Mouse (Mus musculus) neural tube, embryonic 13.5 days (tissue): ENCODE results near the gene Gtpbp2. TPM values are rescaled to one million over a fixed set of nuclear protein-coding genes. Genes with fewer than 3 reads are reported as not detected.

Experiments
- ATAC-seq: fragments of 200-750 bp; cut with Nextera tagmentation; 2 replicates; pipeline ENCODE4 v1.8.0; 2017; ENCODE audit warnings: low read depth, mild to moderate bottlenecking, moderate TSS enrichment, moderate library complexity
- H3K27ac ChIP-seq: fragments of 300-500 bp; sonication (generic); replicated peaks from 2 replicates; pipeline ENCODE4 v1.5.1; 2015; ENCODE audit warnings: moderate library complexity, mild to moderate bottlenecking, inconsistent platforms
- H3K27me3 ChIP-seq: fragments of 300-500 bp; sonication (generic); 2 replicates; pipeline ENCODE4 v1.6.1; 2015; ENCODE audit warnings: mild to moderate bottlenecking, inconsistent platforms
- H3K36me3 ChIP-seq: fragments of 300-500 bp; sonication (generic); 2 replicates; pipeline ENCODE4 v1.6.1; 2015; ENCODE audit warnings: mild to moderate bottlenecking, inconsistent platforms
- H3K4me1 ChIP-seq: fragments of 300-500 bp; sonication (generic); replicated peaks from 2 replicates; pipeline ENCODE4 v1.6.1; 2015; ENCODE audit warnings: inconsistent platforms
- H3K4me2 ChIP-seq: fragments of 300-500 bp; sonication (generic); 2 replicates; pipeline ENCODE4 v1.6.1; 2015; ENCODE audit warnings: inconsistent platforms, mild to moderate bottlenecking, moderate library complexity
- H3K4me3 ChIP-seq: fragments of 300-500 bp; sonication (generic); 2 replicates; pipeline ENCODE4 v1.5.1; 2015; ENCODE audit warnings: mild to moderate bottlenecking, inconsistent platforms
- H3K9ac ChIP-seq: fragments of 300-500 bp; sonication (generic); 2 replicates; pipeline ENCODE4 v1.6.1; 2015; ENCODE audit warnings: moderate library complexity, mild to moderate bottlenecking, inconsistent platforms
- H3K9me3 ChIP-seq: fragments of 300-500 bp; sonication (generic); 2 replicates; pipeline ENCODE4 v1.6.1; 2016; ENCODE audit warnings: inconsistent platforms
- WGBS: fragments of 180-500 bp; shearing (Covaris S2); methylation state at CpG from one replicate; pipeline ENCODE4 v1.1.7; 2015; 5-methylcytosine and 5-hydroxymethylcytosine counted together
- polyA plus RNA-seq: library from polyadenylated mRNA; unstranded; fragments of >200 nt; fragmentation: Nextera tagmentation; extraction: Ambion mirVana; gene quantifications from 2 replicates; pipeline ENCODE4 v1.2.1, GENCODE M21; 2015

Gene Gtpbp2
- polyA plus RNA-seq, 1 experiment from 2014 or later = 35.9 TPM

DNA sequence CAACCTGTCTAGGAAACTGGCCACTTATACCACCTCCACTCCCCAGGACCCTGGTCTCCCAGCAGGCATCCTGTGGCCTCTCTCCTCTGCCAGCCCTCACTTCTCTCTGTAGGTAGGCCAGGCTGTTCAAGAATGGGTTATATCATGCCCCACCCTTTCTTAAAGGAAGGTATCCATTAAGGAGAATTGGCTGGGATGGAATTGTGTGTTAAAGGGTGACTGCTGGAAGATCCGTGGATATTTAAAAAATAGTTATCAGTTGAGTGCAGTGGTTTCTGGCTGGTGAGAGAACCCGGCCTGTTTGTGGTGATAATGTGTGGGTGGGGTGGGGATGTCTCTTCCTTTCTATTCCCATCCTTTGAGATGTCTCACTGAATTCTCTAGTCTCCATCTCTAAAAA, 1.6 kb upstream of the Gtpbp2 start:
- Histone ChIP-seq H3K27me3 (no peaks in the 10 kb centered on the region), H3K9me3 (no peaks in the 10 kb centered on the region), H3K4me3 (no peak overlapping the region), H3K9ac (no peak overlapping the region), H3K27ac (no peak overlapping the region), H3K4me1 (peaks cover 26% of the 10 kb centered on the region), H3K36me3 (peaks cover 7% of the 10 kb centered on the region; the same call in 1 of the 2 replicates), H3K4me2 (peak overlapping the region; percentile 66)
- no peak for ATAC-seq
- WGBS = 74% methylated on average over 2 of the region's 2 CpGs

DNA sequence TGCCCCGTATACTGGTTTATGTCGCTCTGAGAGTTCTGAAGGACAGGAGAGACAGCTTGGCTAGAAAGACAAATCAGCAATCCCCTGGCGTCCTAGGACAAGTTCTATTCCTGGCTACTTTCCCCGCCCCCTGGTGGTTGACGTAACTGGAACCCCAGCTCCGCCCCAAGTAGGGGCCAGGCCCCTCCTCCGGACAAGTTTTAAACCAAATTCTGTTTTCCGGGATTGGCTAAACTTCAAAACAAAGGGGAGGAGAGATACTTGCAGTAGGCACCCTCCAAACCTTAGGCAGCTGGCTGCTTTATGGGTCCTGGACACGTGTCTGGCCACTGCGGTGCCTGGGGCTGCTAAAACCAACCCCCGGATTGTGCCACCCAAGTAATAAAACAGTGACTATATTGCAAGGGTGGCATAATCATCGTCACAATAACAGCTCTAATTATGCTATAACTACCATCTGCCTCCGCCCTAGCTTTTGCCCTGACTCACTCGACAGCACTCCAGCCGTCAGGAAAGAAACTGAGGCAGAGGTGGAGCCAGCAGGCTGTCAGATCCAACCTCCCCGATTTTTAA, 656 bp upstream of the Gtpbp2 start:
- peaks cover 26% of the 10 kb centered on the region for H3K4me1 ChIP-seq
- peaks cover 16% of the 10 kb centered on the region for H3K36me3 ChIP-seq
- under 1% methylated on average over 16 of the region's 16 CpGs for WGBS
- H3K9ac ChIP-seq = peak overlapping the region; percentile 66
- H3K4me3 ChIP-seq = peak overlapping the region; percentile 81
- H3K27me3 ChIP-seq = no peaks in the 10 kb centered on the region
- H3K4me2 ChIP-seq = peak overlapping the region; percentile 66
- peak; percentile 67 for ATAC-seq
- H3K9me3 ChIP-seq = no peaks in the 10 kb centered on the region
- peak overlapping the region; percentile 75 for H3K27ac ChIP-seq

DNA sequence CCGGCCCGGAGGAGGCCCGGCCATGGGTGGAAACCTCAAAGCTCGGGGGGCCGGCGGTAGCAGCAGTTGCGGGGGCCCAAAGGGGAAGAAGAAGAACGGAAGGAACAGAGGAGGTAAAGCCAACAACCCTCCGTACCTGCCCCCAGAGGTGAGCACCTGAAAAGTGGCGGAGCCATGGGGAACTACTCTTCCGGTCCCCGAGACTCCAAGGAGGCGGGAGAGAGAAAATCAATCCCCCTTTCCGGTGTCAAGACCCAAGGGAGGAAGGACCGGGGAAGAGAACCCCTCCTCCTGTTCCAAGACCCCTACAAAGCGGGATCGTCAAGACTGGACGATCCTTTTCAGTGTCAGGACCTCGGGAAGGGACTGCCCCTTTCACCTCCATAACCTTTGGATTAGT, 347 bp downstream of the Gtpbp2 start:
- H3K9ac ChIP-seq = peak overlapping the region; percentile 86
- ATAC-seq = peak; percentile 45
- H3K27ac ChIP-seq = peak overlapping the region; percentile 69
- peaks cover 26% of the 10 kb centered on the region for H3K36me3 ChIP-seq
- peak overlapping the region; percentile 81 for H3K4me3 ChIP-seq
- H3K4me2 ChIP-seq = peak overlapping the region; percentile 66
- no peaks in the 10 kb centered on the region for H3K27me3 ChIP-seq
- under 1% methylated on average over 19 of the region's 19 CpGs for WGBS
- H3K9me3 ChIP-seq = no peaks in the 10 kb centered on the region
- peaks cover 26% of the 10 kb centered on the region for H3K4me1 ChIP-seq

DNA sequence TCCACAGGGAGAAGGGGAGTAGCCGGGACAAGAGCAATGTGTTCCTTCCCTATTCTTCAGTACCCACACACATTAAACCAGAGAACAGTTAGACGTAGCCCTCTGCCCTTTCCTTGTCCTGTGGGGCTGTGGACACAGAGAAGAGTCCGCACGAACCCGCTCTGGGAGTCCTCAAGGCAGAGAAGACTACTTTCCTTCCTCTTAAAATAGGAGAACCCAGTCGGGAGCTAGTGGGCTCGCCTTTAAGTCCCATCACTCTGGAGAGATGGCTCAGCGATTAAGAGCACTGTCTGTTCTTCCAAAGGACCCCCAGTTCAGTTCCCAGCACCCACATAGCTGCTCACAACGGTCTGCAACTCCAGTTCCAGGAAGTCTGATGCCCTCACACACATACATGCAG, 878 bp downstream of the Gtpbp2 start:
- H3K9ac ChIP-seq = peak overlapping the region; percentile 86
- peak overlapping the region; percentile 66 for H3K4me2 ChIP-seq
- no peak for ATAC-seq
- peak overlapping the region; percentile 81 for H3K4me3 ChIP-seq
- H3K27me3 ChIP-seq = no peaks in the 10 kb centered on the region
- peaks cover 26% of the 10 kb centered on the region for H3K4me1 ChIP-seq
- no peaks in the 10 kb centered on the region for H3K9me3 ChIP-seq
- H3K27ac ChIP-seq = peak overlapping the region; percentile 69
- 48% methylated on average over 9 of the region's 9 CpGs for WGBS
- H3K36me3 ChIP-seq = peaks cover 31% of the 10 kb centered on the region

DNA sequence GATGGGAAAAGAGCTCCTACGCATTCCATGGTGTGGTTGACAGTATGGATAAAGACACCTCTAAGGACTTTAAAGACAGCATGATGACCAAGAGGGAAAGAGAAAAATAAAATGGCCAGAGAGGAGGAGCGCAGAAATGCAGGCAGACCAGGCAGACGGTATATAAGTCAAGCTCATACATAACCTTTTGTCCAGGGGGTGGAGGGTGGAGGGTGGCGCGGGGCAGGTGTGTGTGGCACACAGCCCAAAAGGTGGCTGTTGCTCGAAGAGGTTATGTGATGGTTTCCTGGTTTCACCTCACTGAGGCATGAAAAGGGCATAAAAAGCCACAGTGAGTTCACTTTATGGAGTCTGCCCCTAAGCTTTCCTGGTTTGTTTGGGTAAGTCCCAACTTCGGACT, 1.7 kb downstream of the Gtpbp2 start:
- 96% methylated on average over 7 of the region's 7 CpGs for WGBS
- H3K9me3 ChIP-seq = no peaks in the 10 kb centered on the region
- H3K4me3 ChIP-seq = no peak overlapping the region
- peak overlapping the region; percentile 66 for H3K4me2 ChIP-seq
- no peaks in the 10 kb centered on the region for H3K27me3 ChIP-seq
- no peak for ATAC-seq
- H3K4me1 ChIP-seq = peaks cover 26% of the 10 kb centered on the region
- no peak overlapping the region for H3K27ac ChIP-seq
- H3K9ac ChIP-seq = no peak overlapping the region
- peaks cover 40% of the 10 kb centered on the region for H3K36me3 ChIP-seq

DNA sequence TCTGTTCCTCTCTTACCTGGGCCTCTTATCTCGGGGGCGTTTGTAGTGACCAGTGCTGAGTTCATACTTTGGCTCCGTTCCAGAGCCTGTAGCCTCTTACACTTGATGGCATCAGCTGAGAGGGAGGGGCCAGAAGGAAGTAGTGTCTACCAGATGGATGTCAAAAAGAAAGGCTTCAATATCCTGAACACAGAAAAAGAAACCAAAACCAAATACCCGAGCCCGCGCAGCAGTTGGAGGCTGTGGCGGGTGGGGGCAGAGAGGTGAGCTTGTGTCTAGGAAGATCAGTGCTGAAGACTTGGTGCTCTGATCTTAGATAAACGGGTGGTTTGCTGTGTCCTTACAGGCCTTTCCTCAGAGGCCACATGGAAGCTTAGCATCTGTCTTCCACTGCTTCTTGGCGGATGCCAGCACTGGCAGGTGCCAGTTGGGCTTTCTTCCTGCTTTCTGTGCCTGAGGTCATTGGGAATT, 2.2 kb downstream of the Gtpbp2 start:
- Histone ChIP-seq H3K4me1 (peaks cover 26% of the 10 kb centered on the region), H3K9me3 (no peaks in the 10 kb centered on the region), H3K27ac (0 out of 2 replicates have a peak overlapping the region, but pooled peaks have one; percentile 13), H3K4me2 (peak overlapping the region; percentile 66), H3K27me3 (no peaks in the 10 kb centered on the region), H3K4me3 (no peak overlapping the region), H3K9ac (no peak overlapping the region), H3K36me3 (peaks cover 44% of the 10 kb centered on the region)
- ATAC-seq = no peak
- 87% methylated on average over 9 of the region's 9 CpGs for WGBS

DNA sequence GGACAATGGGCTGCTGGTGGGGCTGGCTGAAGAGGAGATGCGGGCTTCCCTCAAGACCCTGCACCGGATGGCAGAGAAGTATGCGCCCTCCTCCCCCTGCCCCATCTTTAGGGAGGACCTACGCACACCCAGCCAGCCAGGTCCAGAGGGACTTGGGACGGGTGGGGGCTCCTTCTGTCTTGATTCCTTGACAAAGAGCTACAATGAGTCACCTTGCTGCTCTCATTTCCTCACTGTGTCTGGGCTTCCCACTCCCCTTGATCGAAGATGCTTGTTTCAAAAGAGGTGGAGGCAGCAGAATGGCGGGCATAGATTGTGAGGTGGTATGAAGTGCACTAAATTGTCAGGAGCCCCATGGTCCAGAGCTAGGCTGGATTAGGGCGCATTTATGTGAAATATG, 3.5 kb downstream of the Gtpbp2 start:
- peaks cover 56% of the 10 kb centered on the region for H3K36me3 ChIP-seq
- 95% methylated on average over 8 of the region's 8 CpGs for WGBS
- no peak for ATAC-seq
- H3K4me2 ChIP-seq = no peak overlapping the region
- H3K9ac ChIP-seq = no peak overlapping the region
- H3K27ac ChIP-seq = no peak overlapping the region
- no peak overlapping the region for H3K4me3 ChIP-seq
- peaks cover 26% of the 10 kb centered on the region for H3K4me1 ChIP-seq
- no peaks in the 10 kb centered on the region for H3K27me3 ChIP-seq
- H3K9me3 ChIP-seq = no peaks in the 10 kb centered on the region

DNA sequence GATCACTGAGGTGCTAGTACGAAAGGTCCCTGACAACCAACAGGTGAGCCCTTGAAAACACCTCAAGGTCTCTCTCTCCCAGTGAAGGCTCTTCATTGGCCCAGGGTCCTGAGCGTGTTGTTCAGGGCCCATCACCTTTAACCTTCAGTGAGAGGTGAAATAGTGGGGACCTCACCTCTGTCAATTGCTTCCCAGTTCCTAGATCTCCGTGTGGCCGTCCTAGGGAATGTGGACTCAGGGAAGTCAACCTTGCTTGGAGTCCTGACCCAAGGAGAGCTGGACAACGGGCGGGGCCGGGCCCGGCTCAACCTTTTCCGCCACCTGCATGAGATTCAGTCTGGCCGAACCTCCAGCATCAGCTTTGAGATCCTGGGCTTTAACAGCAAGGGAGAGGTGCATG, 4.0 kb downstream of the Gtpbp2 start:
- no peaks in the 10 kb centered on the region for H3K27me3 ChIP-seq
- no peak for ATAC-seq
- peaks cover 61% of the 10 kb centered on the region for H3K36me3 ChIP-seq
- H3K9ac ChIP-seq = no peak overlapping the region
- H3K27ac ChIP-seq = no peak overlapping the region
- no peaks in the 10 kb centered on the region for H3K9me3 ChIP-seq
- 95% methylated on average over 10 of the region's 10 CpGs for WGBS
- no peak overlapping the region for H3K4me3 ChIP-seq
- no peak overlapping the region for H3K4me2 ChIP-seq
- H3K4me1 ChIP-seq = peaks cover 23% of the 10 kb centered on the region

DNA sequence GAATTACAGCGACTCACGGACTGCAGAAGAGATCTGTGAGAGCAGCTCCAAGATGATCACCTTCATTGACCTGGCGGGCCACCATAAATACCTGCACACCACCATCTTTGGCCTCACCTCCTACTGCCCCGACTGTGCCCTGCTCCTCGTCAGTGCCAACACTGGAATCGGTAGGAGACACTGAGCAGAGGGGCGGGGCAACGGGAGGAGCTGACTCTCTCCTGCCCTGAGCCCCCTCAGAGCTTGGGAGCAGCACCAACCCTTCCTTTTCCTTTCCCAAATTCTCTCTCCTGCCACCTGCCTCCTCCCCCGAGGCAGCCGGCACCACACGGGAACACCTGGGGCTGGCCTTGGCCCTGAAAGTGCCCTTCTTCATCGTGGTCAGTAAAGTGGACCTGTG, 4.6 kb downstream of the Gtpbp2 start:
- no peaks in the 10 kb centered on the region for H3K9me3 ChIP-seq
- H3K4me3 ChIP-seq = no peak overlapping the region
- H3K36me3 ChIP-seq = peaks cover 66% of the 10 kb centered on the region
- H3K27me3 ChIP-seq = no peaks in the 10 kb centered on the region
- H3K9ac ChIP-seq = no peak overlapping the region
- no peak for ATAC-seq
- H3K4me1 ChIP-seq = peaks cover 21% of the 10 kb centered on the region
- WGBS = 87% methylated on average over 12 of the region's 12 CpGs
- H3K4me2 ChIP-seq = no peak overlapping the region
- H3K27ac ChIP-seq = no peak overlapping the region

DNA sequence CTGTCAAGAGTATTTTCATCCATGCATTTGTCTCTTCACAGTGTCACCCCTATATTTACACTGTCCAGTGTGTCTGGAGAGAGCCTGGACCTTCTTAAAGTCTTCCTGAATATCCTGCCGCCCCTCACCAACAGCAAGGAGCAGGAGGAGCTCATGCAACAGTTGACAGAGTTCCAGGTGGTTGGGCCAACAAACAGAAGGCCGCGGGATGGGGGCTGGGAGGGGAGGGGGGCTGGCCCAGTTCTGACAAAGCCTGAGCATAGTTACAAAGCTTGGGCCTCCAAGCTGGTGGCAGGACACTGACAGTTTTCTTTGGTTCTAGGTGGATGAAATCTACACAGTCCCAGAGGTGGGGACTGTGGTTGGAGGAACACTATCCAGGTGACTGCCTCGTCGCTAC, 5.4 kb downstream of the Gtpbp2 start:
- peaks cover 74% of the 10 kb centered on the region for H3K36me3 ChIP-seq
- no peak overlapping the region for H3K4me2 ChIP-seq
- ATAC-seq = no peak
- WGBS = 88% methylated on average over 5 of the region's 5 CpGs
- no peaks in the 10 kb centered on the region for H3K27me3 ChIP-seq
- peaks cover 21% of the 10 kb centered on the region for H3K4me1 ChIP-seq
- no peak overlapping the region for H3K4me3 ChIP-seq
- H3K9me3 ChIP-seq = no peaks in the 10 kb centered on the region
- H3K27ac ChIP-seq = no peak overlapping the region
- H3K9ac ChIP-seq = no peak overlapping the region

DNA sequence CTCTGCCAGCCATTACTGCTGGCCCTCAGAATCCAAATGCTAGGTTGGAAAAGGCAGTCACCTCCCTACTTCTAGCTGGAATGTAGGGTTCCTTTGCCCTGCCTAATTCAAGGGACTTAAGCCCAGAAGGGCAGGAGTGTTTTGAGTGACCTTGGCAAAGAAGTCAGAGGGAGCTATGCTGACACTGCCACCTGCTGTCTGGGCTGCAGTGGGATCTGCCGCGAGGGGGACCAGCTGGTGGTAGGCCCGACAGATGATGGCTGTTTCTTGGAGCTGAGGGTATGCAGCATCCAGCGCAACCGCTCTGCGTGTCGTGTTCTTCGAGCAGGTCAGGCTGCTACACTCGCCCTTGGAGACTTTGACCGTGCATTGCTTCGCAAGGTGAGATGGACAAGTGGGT, 6.2 kb downstream of the Gtpbp2 start:
- Histone ChIP-seq H3K4me1 (peaks cover 14% of the 10 kb centered on the region), H3K4me3 (no peak overlapping the region), H3K27ac (no peak overlapping the region), H3K9me3 (no peaks in the 10 kb centered on the region), H3K4me2 (no peak overlapping the region), H3K9ac (no peak overlapping the region), H3K27me3 (no peaks in the 10 kb centered on the region), H3K36me3 (peaks cover 79% of the 10 kb centered on the region)
- no peak for ATAC-seq
- 84% methylated on average over 11 of the region's 11 CpGs for WGBS

DNA sequence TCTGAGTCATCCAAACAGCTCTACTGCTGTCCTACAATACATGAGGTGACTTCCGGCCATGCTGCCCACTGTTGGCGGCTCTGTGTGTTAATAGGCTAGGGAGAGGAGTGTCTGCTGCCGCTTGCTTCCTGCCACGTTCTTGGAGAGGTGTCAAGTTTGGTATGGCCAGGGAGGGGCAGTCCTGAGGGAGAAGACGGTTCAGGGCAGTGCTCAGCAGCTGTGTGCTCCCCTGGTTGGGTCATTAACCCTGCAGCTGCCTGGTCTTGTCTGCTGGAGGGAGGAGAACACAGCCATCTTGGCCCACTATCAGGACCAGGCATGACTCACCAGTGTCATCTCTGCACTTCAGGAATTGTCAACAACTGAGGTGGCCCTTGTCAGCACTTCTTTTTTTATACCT, 7.5 kb downstream of the Gtpbp2 start:
- H3K4me2 ChIP-seq = no peak overlapping the region
- no peak for ATAC-seq
- H3K27ac ChIP-seq = no peak overlapping the region
- 64% methylated on average over 5 of the region's 5 CpGs for WGBS
- H3K4me3 ChIP-seq = no peak overlapping the region
- H3K9ac ChIP-seq = no peak overlapping the region
- H3K36me3 ChIP-seq = peaks cover 92% of the 10 kb centered on the region
- H3K9me3 ChIP-seq = no peaks in the 10 kb centered on the region
- no peaks in the 10 kb centered on the region for H3K27me3 ChIP-seq
- peaks cover under 1% of the 10 kb centered on the region; the same call in 1 of the 2 replicates for H3K4me1 ChIP-seq

DNA sequence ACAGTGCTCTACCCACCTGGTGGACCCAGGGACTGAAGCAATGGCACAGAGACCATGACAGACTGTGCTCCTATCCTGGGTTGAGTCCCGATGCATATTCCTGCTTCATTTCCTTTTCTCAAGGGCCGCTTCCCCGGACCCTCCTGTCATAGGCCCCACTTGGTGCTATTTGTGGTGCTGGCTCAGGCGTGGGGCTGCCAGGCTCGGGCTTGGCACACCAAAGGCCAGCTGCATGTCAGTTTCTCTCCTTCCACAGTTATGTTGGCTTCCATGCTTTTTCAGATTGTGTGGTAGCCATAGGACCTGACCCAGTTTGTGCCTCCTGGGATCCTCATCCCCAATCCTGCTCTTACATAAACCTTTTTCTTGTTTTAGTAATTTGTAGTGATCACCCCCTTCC, 7.9 kb downstream of the Gtpbp2 start:
- Histone ChIP-seq H3K4me2 (no peak overlapping the region), H3K36me3 (peaks cover 92% of the 10 kb centered on the region), H3K4me1 (no peaks in the 10 kb centered on the region), H3K9me3 (no peaks in the 10 kb centered on the region), H3K27ac (no peak overlapping the region), H3K9ac (no peak overlapping the region), H3K27me3 (no peaks in the 10 kb centered on the region), H3K4me3 (no peak overlapping the region)
- 93% methylated on average over 5 of the region's 5 CpGs for WGBS
- ATAC-seq = no peak
